Mouse (Mus musculus) embryonic facial prominence, embryonic 10.5 days (tissue): Measurements from ENCODE around the gene Fdx1. TPM values are rescaled to one million over a fixed set of nuclear protein-coding genes. Genes with fewer than 3 reads are reported as not detected.

Experiments used
- DNase-seq: peaks from one replicate; pipeline ENCODE4 v3.0.0-alpha.2; 2017; ENCODE audit warnings: low spot score
- H3K27ac ChIP-seq: fragments of 300-500 bp; sonication (generic); replicated peaks from 2 replicates; pipeline ENCODE4 v1.5.1; 2016; ENCODE audit warnings: mild to moderate bottlenecking
- H3K27me3 ChIP-seq: fragments of 300-500 bp; sonication (generic); replicated peaks from 2 replicates; pipeline ENCODE4 v1.6.1; 2016; ENCODE audit warnings: low read depth, mild to moderate bottlenecking; ENCODE audit not compliant: poor library complexity, severe bottlenecking
- H3K36me3 ChIP-seq: fragments of 300-500 bp; sonication (generic); replicated peaks from 2 replicates; pipeline ENCODE4 v1.6.1; 2016; ENCODE audit warnings: mild to moderate bottlenecking, moderate library complexity
- H3K4me1 ChIP-seq: fragments of 300-500 bp; sonication (generic); 2 replicates; pipeline ENCODE4 v1.6.1; 2016
- H3K4me3 ChIP-seq: fragments of 300-500 bp; sonication (generic); 2 replicates; pipeline ENCODE4 v1.5.1; 2016; ENCODE audit warnings: mild to moderate bottlenecking, moderate library complexity
- H3K9me3 ChIP-seq: fragments of 300-500 bp; sonication (generic); 2 replicates; pipeline ENCODE4 v1.6.1; 2016; ENCODE audit warnings: mild to moderate bottlenecking
- WGBS: fragments of 180-500 bp; shearing (Covaris S2); methylation state at CpG from one replicate; pipeline ENCODE4 v1.1.7; 2016; 5-methylcytosine and 5-hydroxymethylcytosine counted together
- polyA plus RNA-seq: library from polyadenylated mRNA; unstranded; fragments of >200 nt; fragmentation: Nextera tagmentation; extraction: Ambion mirVana; gene quantifications from 2 replicates; pipeline ENCODE4 v1.2.1, GENCODE M21; 2016

Gene Fdx1
- polyA plus RNA-seq, 1 experiment from 2014 or later, result 59.5 TPM

DNA sequence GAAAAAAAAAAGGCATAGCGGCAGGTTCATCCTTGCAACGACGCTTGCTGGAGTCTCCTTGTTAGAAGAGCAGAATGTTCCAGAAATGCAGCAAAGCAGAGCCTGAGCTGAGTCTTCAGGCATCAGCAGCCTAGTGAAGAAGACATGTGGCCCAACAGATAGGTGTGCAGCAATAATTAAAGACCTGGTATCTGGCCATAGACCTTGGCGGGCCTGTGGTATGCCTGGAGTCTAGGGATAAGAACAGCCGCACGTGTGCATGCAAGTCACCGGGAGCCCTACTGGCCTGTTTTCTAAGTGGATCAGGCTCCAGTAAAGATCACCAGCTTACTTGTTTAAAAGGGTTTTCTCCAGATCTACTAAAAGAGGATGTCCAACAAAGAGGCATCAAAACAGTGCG lies 36.7 kb downstream of the Fdx1 start:
- no peaks in the 10 kb centered on the region for H3K36me3 ChIP-seq
- no peak overlapping the region for H3K4me3 ChIP-seq
- H3K27me3 ChIP-seq, result no peaks in the 10 kb centered on the region
- DNase-seq, result no peak
- no peaks in the 10 kb centered on the region for H3K9me3 ChIP-seq
- 92% methylated on average over 8 of the region's 8 CpGs for WGBS
- H3K4me1 ChIP-seq, result peaks cover 20% of the 10 kb centered on the region
- no peak overlapping the region for H3K27ac ChIP-seq

GRCm38 (mm10) chr9:51924551-51925081 lies 38.7 kb downstream of the Fdx1 start:
- no peak for DNase-seq
- Histone ChIP-seq H3K27me3 (no peaks in the 10 kb centered on the region), H3K27ac (no peak overlapping the region), H3K4me1 (peaks cover 20% of the 10 kb centered on the region), H3K36me3 (no peaks in the 10 kb centered on the region), H3K9me3 (no peaks in the 10 kb centered on the region), H3K4me3 (no peak overlapping the region)
- WGBS, result 82% methylated on average over 8 of the region's 8 CpGs

GRCm38 (mm10) chr9:51922756-51923155 lies 40.6 kb downstream of the Fdx1 start:
- DNase-seq, result no peak
- Histone ChIP-seq H3K9me3 (no peaks in the 10 kb centered on the region), H3K4me3 (no peak overlapping the region), H3K4me1 (peaks cover 6% of the 10 kb centered on the region), H3K36me3 (no peaks in the 10 kb centered on the region), H3K27me3 (no peaks in the 10 kb centered on the region), H3K27ac (no peak overlapping the region)
- WGBS, result 85% methylated on average over 2 of the region's 2 CpGs

DNA sequence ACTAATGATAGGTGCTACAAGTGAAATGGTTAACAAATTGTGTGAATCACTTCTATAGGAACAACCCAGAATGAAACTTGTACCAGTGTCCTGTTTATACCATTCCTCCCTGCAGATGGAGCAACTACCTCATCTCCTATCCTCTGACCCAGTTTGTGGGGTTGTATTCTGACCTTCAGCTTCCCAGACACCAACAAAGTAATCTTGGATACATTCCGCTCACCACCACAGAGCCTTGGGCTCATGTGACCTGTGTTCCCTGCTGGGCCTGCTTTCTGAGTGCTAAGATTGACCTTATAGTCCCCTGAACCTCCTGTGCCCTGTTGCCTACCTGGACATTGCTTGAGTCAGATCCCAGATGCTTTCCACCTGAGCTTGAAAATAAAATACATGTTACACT lies 47.8 kb downstream of the Fdx1 start:
- Histone ChIP-seq H3K9me3 (no peaks in the 10 kb centered on the region), H3K4me3 (no peak overlapping the region), H3K36me3 (no peaks in the 10 kb centered on the region), H3K27me3 (no peaks in the 10 kb centered on the region), H3K4me1 (no peaks in the 10 kb centered on the region), H3K27ac (no peak overlapping the region)
- DNase-seq, result no peak
- 71% methylated on average over 1 of the region's 1 CpGs for WGBS

DNA sequence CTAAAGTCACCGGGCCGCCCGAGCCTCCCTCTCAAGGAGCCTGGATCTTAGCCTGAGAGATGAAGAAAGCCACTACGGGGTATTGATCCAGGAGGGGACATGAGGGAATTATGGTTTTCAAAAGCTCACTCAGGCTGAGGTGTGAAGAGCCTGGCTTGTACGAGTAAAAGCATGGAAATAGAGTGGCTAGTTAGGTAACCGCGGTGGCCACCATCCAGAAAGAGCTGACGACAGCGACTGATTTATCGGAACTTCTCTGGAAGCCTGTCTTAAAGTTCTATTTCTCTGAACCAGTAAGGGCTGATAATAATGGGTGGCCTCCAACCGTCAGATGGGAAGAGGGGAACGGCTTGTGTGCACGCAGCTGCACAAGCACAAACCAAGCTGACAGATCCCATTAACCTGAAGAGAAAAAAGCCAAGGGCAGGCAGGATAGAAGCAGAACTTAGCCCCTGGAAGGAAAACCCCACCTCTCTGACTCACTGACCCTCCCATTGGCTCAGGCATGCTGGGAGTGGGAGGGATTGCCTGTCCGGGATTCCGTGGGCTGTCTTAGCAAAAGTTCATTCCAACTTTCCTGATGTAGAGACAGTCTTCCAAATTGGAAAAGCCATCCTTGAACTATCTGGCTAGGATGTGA lies 48.8 kb downstream of the Fdx1 start:
- no peaks in the 10 kb centered on the region for H3K27me3 ChIP-seq
- no peaks in the 10 kb centered on the region for H3K4me1 ChIP-seq
- no peaks in the 10 kb centered on the region for H3K9me3 ChIP-seq
- H3K36me3 ChIP-seq, result no peaks in the 10 kb centered on the region
- H3K27ac ChIP-seq, result no peak overlapping the region
- DNase-seq, result no peak
- no peak overlapping the region for H3K4me3 ChIP-seq
- WGBS, result 75% methylated on average over 15 of the region's 15 CpGs

DNA sequence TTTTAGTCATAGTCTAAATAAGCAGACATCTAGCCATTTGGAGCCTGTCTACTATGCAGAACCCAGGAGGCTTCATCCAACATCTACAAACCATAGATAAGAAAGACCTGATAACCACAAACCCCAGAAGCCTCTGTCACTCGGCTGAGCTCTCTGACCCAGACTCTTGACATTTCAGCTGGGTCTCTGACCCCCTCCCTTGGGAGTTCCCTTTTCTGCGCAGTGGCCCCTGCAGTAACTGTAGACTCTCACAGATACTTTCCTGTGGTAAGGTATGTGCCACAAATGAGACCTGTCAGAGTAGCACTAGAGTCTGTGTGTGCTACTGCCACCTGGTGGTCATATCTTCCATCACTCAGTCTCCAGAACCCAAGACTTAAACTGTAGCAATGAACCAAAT lies 54.5 kb downstream of the Fdx1 start:
- peak; percentile 74 for DNase-seq
- 24% methylated on average over 2 of the region's 2 CpGs for WGBS
- Histone ChIP-seq H3K27ac (no peak overlapping the region), H3K4me1 (no peaks in the 10 kb centered on the region), H3K9me3 (no peaks in the 10 kb centered on the region), H3K36me3 (no peaks in the 10 kb centered on the region), H3K27me3 (no peaks in the 10 kb centered on the region), H3K4me3 (no peak overlapping the region)

DNA sequence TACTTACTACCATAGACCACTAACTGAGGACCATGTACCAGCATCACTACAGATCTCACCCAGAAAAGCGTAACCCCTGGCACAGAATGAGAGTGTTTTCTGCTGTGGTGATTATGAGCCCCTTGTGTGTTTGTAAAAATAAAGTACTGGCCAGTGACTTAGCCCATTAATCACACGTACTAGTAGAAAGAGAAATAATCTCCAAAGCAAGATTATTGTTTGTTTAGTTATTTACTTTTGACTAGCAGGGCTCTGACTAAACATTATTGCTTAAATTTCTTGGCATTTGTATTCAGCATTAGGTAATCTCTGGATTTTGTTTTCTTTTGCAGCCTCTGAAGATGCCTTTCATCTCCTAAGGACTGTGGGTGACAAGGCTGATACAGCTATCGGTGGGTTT lies 55.1 kb downstream of the Fdx1 start:
- 81% methylated on average over 3 of the region's 3 CpGs for WGBS
- Histone ChIP-seq H3K4me3 (no peak overlapping the region), H3K36me3 (no peaks in the 10 kb centered on the region), H3K9me3 (no peaks in the 10 kb centered on the region), H3K4me1 (no peaks in the 10 kb centered on the region), H3K27me3 (no peaks in the 10 kb centered on the region), H3K27ac (no peak overlapping the region)
- DNase-seq, result no peak

GRCm38 (mm10) chr9:51906938-51907337 lies 56.4 kb downstream of the Fdx1 start:
- no peaks in the 10 kb centered on the region for H3K9me3 ChIP-seq
- no peaks in the 10 kb centered on the region for H3K27me3 ChIP-seq
- DNase-seq, result no peak
- H3K27ac ChIP-seq, result no peak overlapping the region
- H3K4me1 ChIP-seq, result no peaks in the 10 kb centered on the region
- no peak overlapping the region for H3K4me3 ChIP-seq
- 90% methylated on average over 8 of the region's 8 CpGs for WGBS
- H3K36me3 ChIP-seq, result no peaks in the 10 kb centered on the region

Other genes with a start within 250 kb of the Fdx1 start
- gene Arhgap20, start 198.2 kb downstream of the Fdx1 start, polyA plus RNA-seq, result 1.0 and 1.5 TPM in 2 replicates
- gene Rdx, start 83.6 kb upstream of the Fdx1 start, polyA plus RNA-seq, result 144 TPM in 2 replicates
- gene Zc3h12c, start 205.0 kb upstream of the Fdx1 start, polyA plus RNA-seq, result 3.8 and 4.4 TPM in 2 replicates